Mouse (Mus musculus) brain, adult 2 months (tissue): ENCODE data around the gene Olfr1318.
A peak's percentile ranks its signal among the peaks of the same experiment; 100 is the strongest.

Experiments used
- DNase-seq: peaks from one replicate; pipeline ENCODE4 v3.0.0; 2011; ENCODE audit warnings: low read depth, low spot score

Gene Olfr1318

GRCm38 (mm10) chr2:112153898-112154297 is at the start of gene Olfr1318:
Gene Olfr1318, plus strand, starts transcription at chr2:112154198.
- DNase-seq: no peak

GRCm38 (mm10) chr2:112115340-112115739 is 38.7 kb upstream of the Olfr1318 start, which contains the start of gene Olfr1315-ps1:
Gene Olfr1315-ps1, minus strand, starts transcription at chr2:112115440.
- no peak for DNase-seq

DNA sequence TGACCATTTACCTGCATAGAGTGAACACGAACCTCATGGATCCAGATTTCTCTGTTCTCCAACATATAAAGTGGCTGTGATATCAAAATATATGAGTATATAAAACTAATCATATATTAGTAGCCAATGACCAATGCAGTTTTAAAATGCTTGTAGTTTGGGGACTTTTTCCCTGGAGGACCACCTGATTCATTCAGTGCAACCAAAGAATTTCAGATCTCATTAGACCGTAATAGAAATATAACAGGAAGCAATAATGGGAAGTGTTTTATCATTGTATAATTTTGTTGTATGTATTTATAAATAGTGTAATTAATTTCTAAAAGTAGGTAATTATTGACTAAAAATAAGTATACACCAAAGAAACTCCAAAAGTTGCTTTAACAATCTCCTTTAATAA is 19.1 kb upstream of the Olfr1318 start, which contains the start of gene Olfr1316:
Gene Olfr1316 (minus strand): TSS at position 101 of the 400 bp plus-strand sequence.
- no peak for DNase-seq

DNA sequence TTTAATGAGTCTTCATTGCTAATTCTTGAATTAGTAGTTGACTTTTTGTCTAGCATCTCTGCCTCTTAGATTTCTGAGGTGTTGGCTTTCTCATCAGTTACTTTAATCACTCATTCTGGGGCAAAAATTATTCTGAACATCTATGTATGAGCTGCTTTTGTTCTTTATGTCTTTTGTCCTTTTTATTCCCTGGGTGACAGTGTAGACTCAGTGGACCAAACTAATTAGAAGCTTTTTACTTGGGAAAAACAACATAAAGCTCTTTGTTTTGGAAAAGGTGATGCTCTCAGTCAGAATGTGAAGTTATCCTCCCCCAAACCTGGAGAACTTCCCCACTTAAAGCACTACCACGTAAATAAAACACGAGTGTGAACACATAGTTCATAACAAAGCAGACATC is 14.0 kb upstream of the Olfr1318 start, which contains the start of gene Olfr1317:
Gene Olfr1317 (plus strand): TSS at position 301 of the 400 bp plus-strand sequence.
- DNase-seq: no peak

GRCm38 (mm10) chr2:112196859-112197258 is 42.9 kb downstream of the Olfr1318 start:
- DNase-seq: peak; percentile 75

DNA sequence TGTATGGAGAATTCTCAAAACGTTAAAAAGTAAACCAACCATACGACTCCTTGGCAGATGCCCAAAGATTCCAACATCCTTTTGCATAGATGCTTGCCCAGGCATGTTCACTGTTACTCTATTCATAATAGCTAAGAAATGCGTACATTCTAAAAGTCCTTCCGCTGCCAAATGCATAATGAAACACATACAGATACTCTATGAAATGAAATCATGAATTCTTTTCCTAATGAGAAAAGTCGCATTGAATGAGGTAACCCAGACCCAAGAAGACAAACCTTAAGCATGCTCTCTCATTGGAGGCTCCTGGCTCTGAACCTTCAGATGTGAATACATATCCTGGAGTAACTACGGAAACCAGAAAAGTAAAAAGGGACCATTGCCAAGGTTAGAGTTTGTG is 49.1 kb downstream of the Olfr1318 start:
- no peak for DNase-seq
